Mouse (Mus musculus) limb, embryonic 14.5 days (tissue): ENCODE data around the gene Rflna. TPM values are rescaled to one million over a fixed set of nuclear protein-coding genes. Genes with fewer than 3 reads are reported as not detected.

ENCODE experiments used
- ATAC-seq: fragments of 200-750 bp; cut with Nextera tagmentation; 2 replicates; pipeline ENCODE4 v1.8.0; 2017; ENCODE audit warnings: low read depth, moderate number of reproducible peaks, moderate TSS enrichment; ENCODE audit not compliant: low FRiP score
- DNase-seq: peaks from one replicate; pipeline ENCODE4 v3.0.0-alpha.2; 2015; ENCODE audit warnings: low spot score
- H3K27ac ChIP-seq: fragments of 300-500 bp; sonication (generic); replicated peaks from 2 replicates; pipeline ENCODE4 v1.5.1; 2014; ENCODE audit warnings: low read depth, mild to moderate bottlenecking, low read length, moderate library complexity, mixed read lengths
- H3K27me3 ChIP-seq: fragments of 300-500 bp; sonication (generic); 2 replicates; pipeline ENCODE4 v1.6.1; 2014; ENCODE audit warnings: low read length, mixed read lengths; ENCODE audit not compliant: control insufficient read depth, insufficient read depth
- H3K36me3 ChIP-seq: fragments of 300-500 bp; sonication (generic); 2 replicates; pipeline ENCODE4 v1.6.1; 2014; ENCODE audit warnings: mild to moderate bottlenecking, low read length, moderate library complexity, mixed read lengths; ENCODE audit not compliant: control insufficient read depth, insufficient read depth
- H3K4me1 ChIP-seq: fragments of 300-500 bp; sonication (generic); 2 replicates; pipeline ENCODE4 v1.6.1; 2014; ENCODE audit warnings: antibody characterized with exemption, low read length, mixed read lengths; ENCODE audit not compliant: control insufficient read depth, insufficient read depth
- H3K4me2 ChIP-seq: fragments of 300-500 bp; sonication (generic); replicated peaks from 2 replicates; pipeline ENCODE4 v1.6.1; 2014; ENCODE audit warnings: low read depth, mild to moderate bottlenecking, low read length, moderate library complexity; ENCODE audit not compliant: severe bottlenecking
- H3K4me3 ChIP-seq: fragments of 300-500 bp; sonication (generic); replicated peaks from 2 replicates; pipeline ENCODE4 v1.5.1; 2014; ENCODE audit warnings: low read length
- H3K9ac ChIP-seq: fragments of 300-500 bp; sonication (generic); 2 replicates; pipeline ENCODE4 v1.6.1; 2014; ENCODE audit warnings: mild to moderate bottlenecking, low read depth, low read length, moderate library complexity; ENCODE audit not compliant: severe bottlenecking
- H3K9me3 ChIP-seq: fragments of 300-500 bp; sonication (generic); 2 replicates; pipeline ENCODE4 v1.6.1; 2016; ENCODE audit warnings: low read length; ENCODE audit not compliant: control insufficient read depth
- POLR2A ChIP-seq: fragments of 200-500 bp; IDR thresholded peaks from 2 replicates; pipeline ENCODE4 v1.8.0; 2012; ENCODE audit warnings: inconsistent platforms, mild to moderate bottlenecking, moderate library complexity, borderline replicate concordance; ENCODE audit not compliant: insufficient read depth, insufficient read length; ENCODE audit errors: extremely low read depth
- WGBS: fragments of 180-500 bp; shearing (Covaris S2); extraction: QIAGEN DNeasy Blood & Tissue Kit; methylation state at CpG from one replicate; pipeline ENCODE4 v1.1.7; 2014; 5-methylcytosine and 5-hydroxymethylcytosine counted together
- polyA plus RNA-seq, 2 experiments: library from polyadenylated mRNA; depleted of rRNA in 1 of 2; stranded (reverse) in 1 of 2; unstranded in 1 of 2; fragments of >200 nt; fragmentation: Nextera tagmentation in 1 of 2; extraction: Ambion mirVana in 1 of 2; gene quantifications; 2 replicates each; pipeline versions ENCODE4 v1.2.1 to v1.2.3; 2012 to 2014

Rflna gene
- polyA plus RNA-seq, 2 experiments = 47.4 to 107 TPM

DNA sequence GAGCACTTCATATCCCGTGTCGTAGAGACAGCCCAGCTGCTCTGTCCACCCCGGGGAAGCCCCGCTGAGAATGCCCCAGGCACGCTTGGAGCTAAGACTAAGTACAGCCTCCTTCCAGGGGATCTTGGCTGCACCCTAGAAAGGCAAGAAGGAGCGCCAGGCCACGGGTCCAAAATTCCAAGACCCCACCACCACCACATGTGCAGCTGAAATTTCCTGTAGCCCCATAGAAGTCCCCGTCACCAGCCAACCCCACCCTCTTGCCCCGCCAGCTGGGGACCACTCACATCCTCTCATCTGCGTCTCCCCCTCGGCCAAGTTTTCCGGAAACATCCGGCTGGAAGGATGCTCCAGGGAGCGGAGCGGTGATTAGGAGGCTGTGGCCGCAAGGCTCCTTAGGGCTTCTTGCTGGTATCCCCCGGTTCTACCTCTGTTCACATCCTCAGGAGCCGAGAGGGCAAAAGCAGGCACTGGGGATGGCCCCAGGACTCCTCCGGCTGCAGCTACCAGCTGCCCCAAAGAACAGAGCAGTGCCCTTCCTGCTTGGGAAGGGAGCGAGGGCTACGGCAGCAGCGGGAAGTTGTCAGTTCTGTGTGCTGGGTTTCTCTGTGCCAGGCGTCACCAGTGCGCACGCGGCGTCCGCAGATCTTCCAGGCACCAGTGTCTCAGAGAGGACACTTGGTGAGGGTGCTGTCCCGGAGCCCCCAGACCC is 54.7 kb downstream of the Rflna start:
- no peaks in the 10 kb centered on the region for H3K27me3 ChIP-seq
- H3K4me2 ChIP-seq = peak overlapping the region; percentile 53
- WGBS = 17% methylated on average over 28 of the region's 29 CpGs
- peak overlapping the region; percentile 48 for H3K9ac ChIP-seq
- H3K9me3 ChIP-seq = no peaks in the 10 kb centered on the region
- H3K36me3 ChIP-seq = peaks cover 43% of the 10 kb centered on the region
- ATAC-seq (no peak), DNase-seq (no peak)
- H3K4me1 ChIP-seq = peaks cover 42% of the 10 kb centered on the region
- peak overlapping the region; percentile 21 for H3K4me3 ChIP-seq
- H3K27ac ChIP-seq = peak overlapping the region; percentile 73
- TF ChIP-seq POLR2A = no peak

DNA sequence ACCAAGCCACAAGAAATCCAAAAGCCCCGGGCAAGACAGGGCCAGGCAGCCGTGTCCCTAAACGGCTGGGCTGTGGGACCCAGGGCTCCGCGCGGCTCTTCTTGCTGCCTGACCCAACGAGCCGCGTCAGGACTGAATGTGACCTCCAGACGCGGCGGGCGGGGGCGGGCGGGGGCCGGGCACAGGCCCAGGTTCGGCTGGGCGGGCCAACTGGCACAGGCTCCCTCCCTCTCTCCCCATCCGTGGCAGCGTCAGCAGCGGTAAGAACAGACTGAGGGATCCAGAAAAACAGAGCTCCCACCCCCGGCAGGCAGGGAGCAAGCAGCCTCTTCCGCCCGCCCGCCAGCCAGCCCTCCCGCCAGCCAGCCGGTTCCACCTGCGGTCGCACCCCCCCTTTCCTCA is 55.2 kb downstream of the Rflna start:
- WGBS = 7% methylated on average over 13 of the region's 29 CpGs
- Histone ChIP-seq H3K4me2 (peak overlapping the region; percentile 53), H3K36me3 (peaks cover 45% of the 10 kb centered on the region), H3K27ac (peak overlapping the region; percentile 73), H3K9me3 (no peaks in the 10 kb centered on the region), H3K4me1 (peaks cover 42% of the 10 kb centered on the region), H3K27me3 (no peaks in the 10 kb centered on the region), H3K9ac (peak overlapping the region; percentile 48), H3K4me3 (peak overlapping the region; percentile 21)
- peak; percentile 66 for DNase-seq
- no peak for TF ChIP-seq POLR2A
- 0 out of 2 replicates have a peak, but pooled peaks have one; percentile 9 for ATAC-seq

Other genes with a start within 250 kb of the Rflna start
- 3.8 and 5.0 TPM in 2 replicates for gene Ccdc92, start 140.8 kb upstream of the Rflna start, polyA plus RNA-seq (2012; rRNA removed)
- 4.1 and 4.2 TPM in 2 replicates for gene Ccdc92, start 140.8 kb upstream of the Rflna start, polyA plus RNA-seq (2014; fragmentation: Nextera tagmentation; extraction: Ambion mirVana)
- gene Zfp664, start 140.5 kb upstream of the Rflna start, polyA plus RNA-seq (2012; rRNA removed) = 52.4 and 52.7 TPM in 2 replicates
- gene Zfp664, start 140.5 kb upstream of the Rflna start, polyA plus RNA-seq (2014; fragmentation: Nextera tagmentation; extraction: Ambion mirVana) = 65.7 and 76.3 TPM in 2 replicates
- gene Ncor2, start 176.0 kb downstream of the Rflna start, polyA plus RNA-seq (2012; rRNA removed) = 75.9 and 89.8 TPM in 2 replicates
- 37.0 and 39.3 TPM in 2 replicates for gene Ncor2, start 176.0 kb downstream of the Rflna start, polyA plus RNA-seq (2014; fragmentation: Nextera tagmentation; extraction: Ambion mirVana)